Mouse (Mus musculus) lung, adult 2 months (tissue): ENCODE measurements at regions not wholly inside any gene's neighbourhood (a gene's known extent, or its start where the extent isn't known, plus 50 kb on each side); places are given as distances from the start of the nearest gene placed in this dataset.
"Not testable (repeated sequence)": the region's sequence is repeated elsewhere in the genome, so short reads cannot be mapped to it uniquely, and the experiment has no call there.

Experiments
- DNase-seq: peaks from one replicate; pipeline ENCODE4 v3.0.0; 2022
- H3K4me1 ChIP-seq: fragments of 200-500 bp; 2 replicates; pipeline ENCODE4 v1.6.1; 2011; ENCODE audit warnings: low read length; ENCODE audit not compliant: control insufficient read depth, insufficient read depth
- H3K4me3 ChIP-seq: fragments of 200-500 bp; replicated peaks from 2 replicates; pipeline ENCODE3; 2011; ENCODE audit warnings: low read depth, mild to moderate bottlenecking, control low read depth, low read length; ENCODE audit errors: extremely low read depth
- CTCF ChIP-seq: fragments of 200-500 bp; IDR thresholded peaks from 2 replicates; pipeline ENCODE4 v1.5.1; 2011; ENCODE audit warnings: mild to moderate bottlenecking, low read length, control low read depth; ENCODE audit not compliant: insufficient read depth
- POLR2A ChIP-seq: fragments of 200-500 bp; IDR thresholded peaks from 2 replicates; pipeline ENCODE4 v1.6.1; 2011; ENCODE audit warnings: low read depth, mild to moderate bottlenecking, control low read depth, low read length, borderline replicate concordance; ENCODE audit errors: extremely low read depth
- WGBS: fragments of 180-500 bp; shearing (Covaris S2); methylation state at CpG from one replicate; pipeline ENCODE4 v1.1.7; 2018; 5-methylcytosine and 5-hydroxymethylcytosine counted together

- no peak for DNase-seq
- WGBS = 43% methylated on average over 8 of the region's 8 CpGs
- Histone ChIP-seq H3K4me1 (peaks cover 13% of the 10 kb centered on the region), H3K4me3 (no peak overlapping the region)
- no peak for TF ChIP-seq CTCF
- no peak for TF ChIP-seq POLR2A
Measured at GRCm38 (mm10) chr8:8867924-8868323, 177.6 kb upstream of the Arglu1 start.

- 28% methylated on average over 9 of the region's 9 CpGs for WGBS
- H3K4me3 ChIP-seq = no peak overlapping the region
- TF ChIP-seq POLR2A = no peak
- no peak for TF ChIP-seq CTCF
- DNase-seq = peak; percentile 14
- peaks cover 13% of the 10 kb centered on the region for H3K4me1 ChIP-seq
Measured at GRCm38 (mm10) chr8:8867126-8867777, 176.9 kb upstream of the Arglu1 start.

DNA sequence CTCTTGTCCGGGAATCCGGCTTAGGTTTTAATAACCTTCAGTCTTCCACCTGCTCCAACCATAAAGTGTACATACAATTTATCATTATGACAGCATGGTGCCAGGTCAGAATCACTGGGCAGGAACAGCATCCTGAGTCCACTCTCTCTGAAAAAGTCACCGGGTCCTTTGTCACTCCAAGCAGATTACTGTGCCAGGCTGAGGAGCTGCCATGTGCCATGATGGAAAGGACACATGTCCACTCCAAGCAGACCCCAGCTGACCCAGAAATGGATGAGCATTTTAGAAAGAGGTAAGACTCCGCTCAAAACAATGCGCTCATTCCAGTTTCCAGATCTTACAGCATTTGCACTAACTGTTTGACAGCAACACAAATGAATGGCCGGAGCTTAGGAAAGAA, 172.4 kb upstream of the Arglu1 start:
- H3K4me1 ChIP-seq = peaks cover 5% of the 10 kb centered on the region
- TF ChIP-seq POLR2A (no peak), CTCF (no peak)
- no peak overlapping the region for H3K4me3 ChIP-seq
- 90% methylated on average over 6 of the region's 6 CpGs for WGBS
- no peak for DNase-seq

DNA sequence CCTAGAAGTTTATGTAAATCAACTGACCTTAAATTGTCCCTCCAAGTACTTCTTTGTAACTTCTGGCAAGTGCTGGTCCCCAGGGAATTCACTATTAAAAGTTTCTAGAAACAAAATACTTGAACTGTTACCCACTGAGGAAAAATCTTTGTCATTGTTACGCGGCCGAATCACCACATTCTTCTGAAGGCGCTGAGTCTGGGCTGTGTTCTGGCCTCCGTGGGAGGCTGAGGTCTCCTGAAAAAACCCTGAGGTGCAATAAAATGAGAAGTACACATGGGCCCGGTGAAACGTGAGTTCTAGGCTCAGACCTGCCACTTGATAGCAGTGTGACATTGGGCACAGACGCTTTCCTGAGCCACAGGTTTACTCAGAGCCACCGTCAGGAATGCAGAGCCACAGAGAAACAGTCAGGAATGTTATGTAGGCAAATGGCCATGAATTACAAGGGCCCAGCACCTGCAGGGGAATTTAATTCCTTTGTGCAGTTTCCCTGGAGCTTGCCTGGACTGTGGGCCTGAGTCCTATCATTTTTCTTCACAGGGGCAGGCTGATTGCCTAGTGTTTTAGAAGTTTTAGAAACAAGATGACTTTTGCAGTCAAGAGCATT, 171.1 kb upstream of the Arglu1 start:
- Histone ChIP-seq H3K4me3 (no peak overlapping the region), H3K4me1 (no peaks in the 10 kb centered on the region; the same call in 1 of the 2 replicates)
- TF ChIP-seq CTCF (no peak), POLR2A (no peak)
- WGBS = 68% methylated on average over 9 of the region's 9 CpGs
- DNase-seq = no peak

DNA sequence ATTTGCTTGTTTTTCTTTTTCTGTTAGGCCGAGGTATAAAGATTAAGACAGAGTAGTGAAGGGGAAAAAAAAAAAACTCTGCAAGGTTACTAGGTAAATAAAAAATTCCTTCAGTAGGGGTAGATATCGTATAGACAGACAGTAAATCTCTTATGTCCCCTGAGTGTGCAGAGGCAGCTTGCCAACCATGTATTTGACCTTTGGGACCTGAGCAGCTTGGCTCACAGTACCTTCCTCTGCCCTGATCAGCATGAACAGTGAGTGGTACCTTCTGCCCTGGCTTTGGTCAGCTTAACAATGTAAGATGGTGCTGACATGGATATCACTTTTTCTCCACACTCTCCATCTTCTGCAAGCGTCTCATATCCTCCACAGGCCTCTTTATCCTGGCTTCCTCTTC, 168.3 kb upstream of the Arglu1 start:
- Histone ChIP-seq H3K4me3 (no peak overlapping the region), H3K4me1 (no peaks in the 10 kb centered on the region)
- TF ChIP-seq CTCF = no peak
- TF ChIP-seq POLR2A = no peak
- DNase-seq = no peak
- 72% methylated on average over 3 of the region's 3 CpGs for WGBS

GRCm38 (mm10) chr8:8852656-8853366, 162.5 kb upstream of the Arglu1 start:
- 47% methylated on average over 7 of the region's 7 CpGs for WGBS
- no peak for DNase-seq
- no peak for TF ChIP-seq CTCF
- Histone ChIP-seq H3K4me3 (no peak overlapping the region), H3K4me1 (peaks cover 2% of the 10 kb centered on the region; the same call in 1 of the 2 replicates)

DNA sequence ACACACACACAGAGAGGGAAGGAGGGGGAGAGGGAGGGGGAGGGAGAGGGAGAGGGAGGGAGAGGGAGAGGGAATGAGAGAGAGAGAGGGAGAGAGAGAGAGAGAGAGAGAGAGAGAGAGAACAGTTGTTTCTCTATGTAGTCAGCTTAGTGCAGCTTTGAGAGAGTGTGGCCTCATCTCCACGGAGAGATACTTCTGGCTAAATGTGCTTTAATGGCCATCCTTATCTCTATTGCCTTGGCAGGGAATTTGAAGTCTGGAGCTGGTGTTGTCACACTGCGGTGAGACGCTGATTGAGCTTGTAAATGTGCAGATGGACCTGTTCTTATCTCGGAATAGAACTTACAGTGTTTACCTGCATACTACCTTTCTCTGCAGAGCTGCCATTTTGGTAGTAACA, 160.9 kb upstream of the Arglu1 start:
- no peak for DNase-seq
- 42% methylated on average over 4 of the region's 4 CpGs for WGBS
- TF ChIP-seq CTCF = no peak
- no peak for TF ChIP-seq POLR2A
- Histone ChIP-seq H3K4me3 (no peak overlapping the region), H3K4me1 (peaks cover 2% of the 10 kb centered on the region; the same call in 1 of the 2 replicates)

GRCm38 (mm10) chr8:8850766-8851165, 160.4 kb upstream of the Arglu1 start:
- peaks cover 2% of the 10 kb centered on the region; the same call in 1 of the 2 replicates for H3K4me1 ChIP-seq
- H3K4me3 ChIP-seq = no peak overlapping the region
- WGBS = 57% methylated on average over 8 of the region's 8 CpGs
- no peak for DNase-seq
- no peak for TF ChIP-seq POLR2A
- TF ChIP-seq CTCF = no peak

DNA sequence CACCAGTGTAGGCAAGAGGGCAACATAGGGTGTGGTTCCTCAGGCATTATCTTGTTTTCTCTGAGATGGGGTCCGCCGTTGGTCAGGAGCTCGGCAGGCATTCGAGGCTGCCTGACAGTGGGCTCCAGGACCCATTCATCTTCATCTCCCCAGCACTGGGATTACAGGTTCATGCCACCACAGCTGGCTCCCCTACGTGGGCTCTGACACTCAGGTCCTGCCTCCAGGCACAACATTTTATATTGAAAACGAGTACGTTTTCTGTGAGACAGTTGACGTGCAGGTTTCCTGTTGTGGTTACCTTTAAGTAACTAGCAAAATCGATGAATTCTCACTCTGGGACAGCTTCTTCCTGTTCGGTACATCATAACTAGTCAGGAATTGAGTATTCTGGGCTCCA, 157.3 kb upstream of the Arglu1 start:
- H3K4me3 ChIP-seq = no peak overlapping the region
- no peaks in the 10 kb centered on the region for H3K4me1 ChIP-seq
- no peak for DNase-seq
- 74% methylated on average over 10 of the region's 10 CpGs for WGBS
- TF ChIP-seq POLR2A (no peak), CTCF (no peak)

- 54% methylated on average over 2 of the region's 2 CpGs for WGBS
- no peak for TF ChIP-seq POLR2A
- TF ChIP-seq CTCF = no peak
Measured at GRCm38 (mm10) chr8:8842326-8842725, 152.0 kb upstream of the Arglu1 start.

GRCm38 (mm10) chr8:8836166-8836565, 145.8 kb upstream of the Arglu1 start:
- H3K4me3 ChIP-seq, H3K4me1 ChIP-seq, DNase-seq: not testable (repeated sequence)
- 91% methylated on average over 11 of the region's 11 CpGs for WGBS

More at GRCm38 (mm10) chr8:8842326-8842725, 152.0 kb upstream of the Arglu1 start:
- Histone ChIP-seq H3K4me1 (no peaks in the 10 kb centered on the region), H3K4me3 (no peak overlapping the region)
- no peak for DNase-seq
